Comparison of ENCODE assay signal across 8 mouse cellular contexts in genomic region chr9:44336964-44337363, GRCm38 (mm10). TPM values are rescaled to one million over a fixed set of nuclear protein-coding genes. Genes with fewer than 3 reads are reported as not detected.
DNase-seq lines count a peak whose midpoint lies in the region; ATAC-seq and TF ChIP-seq lines count a peak whose summit lies in the region.

No protein-coding gene starts in this region.

- no peaks in the 10 kb centered on the region for H3K9me3 ChIP-seq in heart, embryonic 12.5 days (replicated peaks)
- H3K9me3 ChIP-seq in forebrain, embryonic 14.5 days (replicated peaks; ENCODE audit: control insufficient read depth, low read length), result no peaks in the 10 kb centered on the region
- no peaks in the 10 kb centered on the region for H3K9me3 ChIP-seq in liver, embryonic 15.5 days (replicated peaks)

- H3K4me2 ChIP-seq in heart, embryonic 12.5 days, result peak overlapping the region; percentile 69
- peak overlapping the region; percentile 53 for H3K4me2 ChIP-seq in forebrain, embryonic 14.5 days (ENCODE audit: low read length)
- H3K4me2 ChIP-seq in liver, embryonic 15.5 days, result peak overlapping the region; percentile 82

- WGBS in heart, embryonic 12.5 days, result 63% methylated on average over 3 of the region's 3 CpGs
- 68% methylated on average over 3 of the region's 3 CpGs for WGBS in forebrain, embryonic 14.5 days
- 49% methylated on average over 3 of the region's 3 CpGs for WGBS in liver, embryonic 15.5 days (ENCODE audit: insufficient replicate concordance)

- no peaks in the 10 kb centered on the region for H3K27me3 ChIP-seq in heart, embryonic 12.5 days (replicated peaks)
- no peaks in the 10 kb centered on the region for H3K27me3 ChIP-seq in C2C12 (ENCODE audit: control insufficient read depth, insufficient read depth, insufficient read length)
- H3K27me3 ChIP-seq in forebrain, embryonic 14.5 days (replicated peaks; ENCODE audit: control insufficient read depth, insufficient read depth, low read length), result no peaks in the 10 kb centered on the region
- no peaks in the 10 kb centered on the region for H3K27me3 ChIP-seq in liver, embryonic 15.5 days

- no peak for TF ChIP-seq CTCF in C2C12 (IDR thresholded peaks at IDR 0.05; ENCODE audit: control insufficient read depth, insufficient read depth, insufficient read length)

- peak overlapping the region; percentile 45 for H3ac ChIP-seq in C2C12 (ENCODE audit: control insufficient read depth, insufficient read length, low read depth)

- intact Hi-C loops in heart, postnatal 14 days (cut with DNase I), result loop anchor here (5.0 kb wide), 1 partner anchor 35 kb away; no protein-coding TSS in a partner anchor

- H3K27ac ChIP-seq in heart, embryonic 12.5 days (ENCODE audit: poor library complexity, severe bottlenecking), result no peak overlapping the region
- H3K27ac ChIP-seq in forebrain, embryonic 14.5 days (ENCODE audit: low read depth, low read length), result no peak overlapping the region
- peak overlapping the region; percentile 100 for H3K27ac ChIP-seq in liver, embryonic 15.5 days (replicated peaks)

- no peak for DNase-seq in heart, postnatal 14 days
- DNase-seq in forebrain, embryonic 14.5 days (ENCODE audit: low spot score), result no peak
- DNase-seq in adrenal gland, adult 2 months, result no peak
- no peak for DNase-seq in Muller cell, postnatal 12 days (ENCODE audit: inconsistent ontology term)
- no peak for DNase-seq in thymus, postnatal 25 days

- peaks cover 66% of the 10 kb centered on the region for H3K36me3 ChIP-seq in heart, embryonic 12.5 days
- peaks cover 58% of the 10 kb centered on the region for H3K36me3 ChIP-seq in C2C12 (ENCODE audit: control insufficient read depth, insufficient read depth)
- peaks cover 44% of the 10 kb centered on the region for H3K36me3 ChIP-seq in forebrain, embryonic 14.5 days (ENCODE audit: control insufficient read depth, insufficient read depth, low read length)
- H3K36me3 ChIP-seq in liver, embryonic 15.5 days (replicated peaks), result peaks cover 81% of the 10 kb centered on the region

- no peak for ATAC-seq in heart, embryonic 12.5 days (ENCODE audit: insufficient number of reproducible peaks, low FRiP score)
- ATAC-seq in forebrain, embryonic 14.5 days, result no peak
- ATAC-seq in liver, embryonic 15.5 days (ENCODE audit: insufficient read depth), result no peak

- peaks cover 22% of the 10 kb centered on the region for H3K4me1 ChIP-seq in heart, embryonic 12.5 days (replicated peaks)
- H3K4me1 ChIP-seq in forebrain, embryonic 14.5 days (ENCODE audit: control insufficient read depth, insufficient read depth, low read length), result peaks cover 12% of the 10 kb centered on the region
- H3K4me1 ChIP-seq in liver, embryonic 15.5 days (replicated peaks), result peaks cover 44% of the 10 kb centered on the region

- peak overlapping the region; percentile 95 for H3K4me3 ChIP-seq in heart, embryonic 12.5 days
- H3K4me3 ChIP-seq in C2C12 (ENCODE audit: insufficient read depth, poor library complexity, severe bottlenecking), result peak overlapping the region; percentile 86
- peak overlapping the region; percentile 83 for H3K4me3 ChIP-seq in forebrain, embryonic 14.5 days (ENCODE audit: low read depth, low read length)
- H3K4me3 ChIP-seq in liver, embryonic 15.5 days (replicated peaks), result peak overlapping the region; percentile 81

- peaks cover 39% of the 10 kb centered on the region for H3K79me2 ChIP-seq in C2C12 (ENCODE audit: control insufficient read depth, insufficient read depth)

- H3K79me3 ChIP-seq in C2C12 (ENCODE audit: low read depth), result peaks cover 26% of the 10 kb centered on the region

- H3K9ac ChIP-seq in heart, embryonic 12.5 days, result peak overlapping the region; percentile 67
- H3K9ac ChIP-seq in forebrain, embryonic 14.5 days (ENCODE audit: low read length), result peak overlapping the region; percentile 94; the same call in 1 of the 2 replicates
- H3K9ac ChIP-seq in liver, embryonic 15.5 days, result peak overlapping the region; percentile 96

TF ChIP-seq in C2C12, 6 proteins besides CTCF, POLR2A, EP300 and RAD21:
- no peak for TF ChIP-seq MAX (IDR thresholded peaks at IDR 0.05)
- no peak for TF ChIP-seq USF1 (IDR thresholded peaks at IDR 0.05; ENCODE audit: low read depth)
- TF ChIP-seq CEBPB (IDR thresholded peaks at IDR 0.05; ENCODE audit: low read depth), result no peak
- no peak for TF ChIP-seq MYOG (IDR thresholded peaks at IDR 0.05; ENCODE audit: control insufficient read depth, extremely low read depth, insufficient read length)
- TF ChIP-seq FOSL1 (IDR thresholded peaks at IDR 0.05; ENCODE audit: insufficient read depth, low read length, poor library complexity, severe bottlenecking), result no peak
- TF ChIP-seq MYOD1 (IDR thresholded peaks at IDR 0.05; ENCODE audit: control insufficient read depth, insufficient read length, low read depth), result no peak

RNA-seq across cellular contexts. Expression of gene H2afx, which starts 2.5 kb away (rescaled TPM):
- polyA plus RNA-seq in heart, embryonic 12.5 days (2016; fragmentation: Nextera tagmentation; extraction: Ambion mirVana), result 221 and 231 TPM in 2 replicates
- 10 to 100 TPM; 21.6 to 35.0 TPM for total RNA-seq in heart, postnatal 14 days (2021)
- 347 TPM for polyA plus RNA-seq in C2C12 (2012; fragmentation: generic; extraction: Trizol)
- polyA plus RNA-seq in forebrain, embryonic 14.5 days (2014; fragmentation: Nextera tagmentation; extraction: Ambion mirVana), result 215 and 240 TPM in 2 replicates
- polyA plus RNA-seq in liver, embryonic 15.5 days (2015; fragmentation: Nextera tagmentation; extraction: Ambion mirVana), result 226 and 228 TPM in 2 replicates
- total RNA-seq in adrenal gland, adult 2 months (2021), result 10 to 100 TPM; 28.1 to 37.4 TPM
- 124 and 134 TPM in 2 replicates for polyA plus RNA-seq in adrenal gland, adult 2 months (2012; rRNA removed)

RNA-seq across cellular contexts. Expression of gene Hmbs, which starts 7.1 kb away (rescaled TPM):
- polyA plus RNA-seq in heart, embryonic 12.5 days (2016; fragmentation: Nextera tagmentation; extraction: Ambion mirVana), result 158 and 176 TPM in 2 replicates
- 10 to 100 TPM; 44.4 to 46.8 TPM for total RNA-seq in heart, postnatal 14 days (2021)
- polyA plus RNA-seq in C2C12 (2012; fragmentation: generic; extraction: Trizol), result 59.6 TPM
- 68.5 and 74.3 TPM in 2 replicates for polyA plus RNA-seq in forebrain, embryonic 14.5 days (2014; fragmentation: Nextera tagmentation; extraction: Ambion mirVana)
- polyA plus RNA-seq in liver, embryonic 15.5 days (2015; fragmentation: Nextera tagmentation; extraction: Ambion mirVana), result 1,466 and 1,543 TPM in 2 replicates
- total RNA-seq in adrenal gland, adult 2 months (2021), result 10 to 100 TPM; 80.7 to 92.6 TPM
- 75.0 and 80.6 TPM in 2 replicates for polyA plus RNA-seq in adrenal gland, adult 2 months (2012; rRNA removed)

RNA-seq across cellular contexts. Expression of gene Dpagt1, which starts 11.1 kb away (rescaled TPM):
- 29.7 and 31.4 TPM in 2 replicates for polyA plus RNA-seq in heart, embryonic 12.5 days (2016; fragmentation: Nextera tagmentation; extraction: Ambion mirVana)
- 10 to 100 TPM; 18.8 to 21.0 TPM for total RNA-seq in heart, postnatal 14 days (2021)
- 34.0 TPM for polyA plus RNA-seq in C2C12 (2012; fragmentation: generic; extraction: Trizol)
- polyA plus RNA-seq in forebrain, embryonic 14.5 days (2014; fragmentation: Nextera tagmentation; extraction: Ambion mirVana), result 38.2 and 39.7 TPM in 2 replicates
- polyA plus RNA-seq in liver, embryonic 15.5 days (2015; fragmentation: Nextera tagmentation; extraction: Ambion mirVana), result 17.9 and 18.4 TPM in 2 replicates
- 10 to 100 TPM; 28.2 to 36.1 TPM for total RNA-seq in adrenal gland, adult 2 months (2021)
- polyA plus RNA-seq in adrenal gland, adult 2 months (2012; rRNA removed), result 55.8 and 68.2 TPM in 2 replicates

RNA-seq across cellular contexts. Expression of gene C2cd2l, which starts 16.9 kb away (rescaled TPM):
- 8.6 and 10.3 TPM in 2 replicates for polyA plus RNA-seq in heart, embryonic 12.5 days (2016; fragmentation: Nextera tagmentation; extraction: Ambion mirVana)
- total RNA-seq in heart, postnatal 14 days (2021), result 10 to 100 TPM; 15.8 to 16.6 TPM
- polyA plus RNA-seq in C2C12 (2012; fragmentation: generic; extraction: Trizol), result 18.8 TPM
- 16.3 and 22.2 TPM in 2 replicates for polyA plus RNA-seq in forebrain, embryonic 14.5 days (2014; fragmentation: Nextera tagmentation; extraction: Ambion mirVana)
- polyA plus RNA-seq in liver, embryonic 15.5 days (2015; fragmentation: Nextera tagmentation; extraction: Ambion mirVana), result 9.6 and 10.4 TPM in 2 replicates
- 10 to 100 TPM; 46.1 to 59.0 TPM for total RNA-seq in adrenal gland, adult 2 months (2021)
- polyA plus RNA-seq in adrenal gland, adult 2 months (2012; rRNA removed), result 100 and 106 TPM in 2 replicates

RNA-seq across cellular contexts. Expression of gene Vps11, which starts 24.5 kb away (rescaled TPM):
- 19.7 and 21.8 TPM in 2 replicates for polyA plus RNA-seq in heart, embryonic 12.5 days (2016; fragmentation: Nextera tagmentation; extraction: Ambion mirVana)
- 10 to 100 TPM; 17.8 to 19.5 TPM for total RNA-seq in heart, postnatal 14 days (2021)
- 26.1 TPM for polyA plus RNA-seq in C2C12 (2012; fragmentation: generic; extraction: Trizol)
- 33.3 and 33.8 TPM in 2 replicates for polyA plus RNA-seq in forebrain, embryonic 14.5 days (2014; fragmentation: Nextera tagmentation; extraction: Ambion mirVana)
- 14.6 and 15.1 TPM in 2 replicates for polyA plus RNA-seq in liver, embryonic 15.5 days (2015; fragmentation: Nextera tagmentation; extraction: Ambion mirVana)
- total RNA-seq in adrenal gland, adult 2 months (2021), result 10 to 100 TPM; 57.9 to 58.4 TPM
- 32.2 and 39.4 TPM in 2 replicates for polyA plus RNA-seq in adrenal gland, adult 2 months (2012; rRNA removed)
